Mouse (Mus musculus) urinary bladder, postnatal 14 days (tissue): ENCODE measurements at regions not wholly inside any gene's neighbourhood (a gene's known extent, or its start where the extent isn't known, plus 50 kb on each side); places are given as distances from the start of the nearest gene placed in this dataset.
"Not testable (repeated sequence)": the region's sequence is repeated elsewhere in the genome, so short reads cannot be mapped to it uniquely, and the experiment has no call there.

Experiments
- DNase-seq: peaks from one replicate; pipeline ENCODE4 v3.0.0; 2021; ENCODE audit warnings: low spot score

GRCm38 (mm10) chr8:7323067-7323675 lies 1337.9 kb downstream of the Efnb2 start:
- DNase-seq = no peak

GRCm38 (mm10) chr8:7322376-7323066 lies 1338.5 kb downstream of the Efnb2 start:
- no peak for DNase-seq

- DNase-seq = no peak
These were observed 1344.2 kb downstream of the Efnb2 start for GRCm38 (mm10) chr8:7316806-7317355.

GRCm38 (mm10) chr8:7309239-7309638 lies 1351.8 kb downstream of the Efnb2 start:
- no peak for DNase-seq

GRCm38 (mm10) chr8:7289361-7289760 lies 1371.7 kb downstream of the Efnb2 start:
- no peak for DNase-seq

- DNase-seq = no peak
These were observed 1374.5 kb downstream of the Efnb2 start for GRCm38 (mm10) chr8:7286581-7286980.

- DNase-seq = no peak
These were observed 1393.6 kb downstream of the Efnb2 start for GRCm38 (mm10) chr8:7267406-7267805.

- DNase-seq = not testable (repeated sequence)
These were observed 1406.7 kb downstream of the Efnb2 start for GRCm38 (mm10) chr8:7254336-7254735.

GRCm38 (mm10) chr8:7240321-7240720 lies 1420.7 kb downstream of the Efnb2 start:
- no peak for DNase-seq

GRCm38 (mm10) chr8:7234006-7234405 lies 1427.0 kb downstream of the Efnb2 start:
- DNase-seq = no peak

GRCm38 (mm10) chr8:7219300-7219699 lies 1441.7 kb downstream of the Efnb2 start:
- DNase-seq = no peak

GRCm38 (mm10) chr8:7207178-7207577 lies 1453.9 kb downstream of the Efnb2 start:
- DNase-seq = no peak

GRCm38 (mm10) chr8:7206596-7206995 lies 1454.4 kb downstream of the Efnb2 start:
- no peak for DNase-seq

GRCm38 (mm10) chr8:7205086-7205485 lies 1456.0 kb downstream of the Efnb2 start:
- no peak for DNase-seq

GRCm38 (mm10) chr8:7190726-7191125 lies 1470.3 kb downstream of the Efnb2 start:
- DNase-seq = no peak

- DNase-seq = no peak
These were observed 1497.7 kb downstream of the Efnb2 start for GRCm38 (mm10) chr8:7163361-7163760.

GRCm38 (mm10) chr8:7131746-7132145 lies 1529.3 kb downstream of the Efnb2 start:
- DNase-seq = no peak

- DNase-seq = no peak
These were observed 1552.2 kb downstream of the Efnb2 start for GRCm38 (mm10) chr8:7108849-7109248.

- DNase-seq = no peak
These were observed 1563.5 kb downstream of the Efnb2 start for GRCm38 (mm10) chr8:7097577-7097976.

GRCm38 (mm10) chr8:7092831-7093230 lies 1568.2 kb downstream of the Efnb2 start:
- no peak for DNase-seq

- DNase-seq = no peak
These were observed 1572.9 kb downstream of the Efnb2 start for GRCm38 (mm10) chr8:7088123-7088522.

GRCm38 (mm10) chr8:7060255-7060656 lies 1600.8 kb downstream of the Efnb2 start:
- DNase-seq = peak; percentile 17

- no peak for DNase-seq
These were observed 1634.7 kb downstream of the Efnb2 start for GRCm38 (mm10) chr8:7026247-7026844.
